Mouse (Mus musculus): ENCODE measurements at regions not wholly inside any gene's neighbourhood (a gene's known extent, or its start where the extent isn't known, plus 50 kb on each side); places are given as distances from the start of the nearest gene placed in this dataset.
"Not testable (repeated sequence)": the region's sequence is repeated elsewhere in the genome, so short reads cannot be mapped to it uniquely, and the experiment has no call there.

DNA sequence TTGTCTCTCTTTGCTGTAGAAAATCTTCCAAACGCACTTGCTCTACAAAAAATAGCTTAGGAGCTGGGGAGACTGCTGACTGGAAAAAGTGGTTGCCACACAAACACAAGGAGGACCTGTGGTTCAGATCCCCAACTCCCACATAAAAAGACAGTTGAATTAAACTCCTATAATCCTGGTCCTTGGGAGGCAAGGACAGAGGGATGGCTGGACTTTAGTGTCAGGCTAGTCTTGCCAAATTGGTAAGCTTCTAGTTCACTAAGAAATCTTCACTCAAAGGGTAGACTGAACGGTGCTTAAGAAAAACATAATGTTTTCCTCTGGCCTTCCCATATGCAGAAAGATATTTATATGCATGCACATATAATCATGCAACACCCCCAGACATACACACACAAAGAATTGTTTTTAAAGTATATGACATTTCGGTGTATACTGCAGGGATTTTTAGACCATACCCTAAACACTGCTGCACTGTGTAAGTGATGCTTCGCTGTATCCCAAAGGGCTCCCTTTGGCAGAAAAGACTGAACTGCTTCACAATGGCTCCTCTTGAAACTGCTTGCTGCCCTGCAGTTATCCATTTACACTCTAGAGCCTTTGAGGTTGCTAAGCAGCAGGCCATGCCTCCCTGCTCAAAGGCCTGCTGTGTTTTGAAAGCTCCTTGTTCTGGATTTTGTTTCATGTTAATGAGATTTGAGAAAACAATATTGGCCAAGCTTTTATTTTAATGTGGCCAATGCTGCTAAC, 1299.3 kb downstream of the Zfp704 start:
- no peak for DNase-seq

DNA sequence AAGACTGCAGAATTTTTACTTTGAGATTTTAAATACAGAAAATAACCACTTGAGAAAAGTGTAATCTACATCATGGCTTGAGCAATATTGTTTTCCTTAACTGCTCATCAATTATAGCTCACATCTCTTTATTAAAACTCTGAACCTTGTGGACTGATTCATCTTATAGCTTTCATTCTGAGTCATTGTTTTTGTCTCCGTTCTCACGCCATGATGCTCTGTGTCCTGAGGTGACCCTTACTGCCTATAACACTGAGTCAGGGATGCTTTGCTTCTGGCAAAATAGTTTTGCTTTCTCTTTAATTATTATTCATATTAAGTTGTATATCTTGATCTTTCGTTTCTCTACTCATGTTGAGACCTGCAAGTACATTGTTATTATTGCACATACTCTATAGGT, 1302.6 kb downstream of the Zfp704 start:
- DNase-seq, result no peak

DNA sequence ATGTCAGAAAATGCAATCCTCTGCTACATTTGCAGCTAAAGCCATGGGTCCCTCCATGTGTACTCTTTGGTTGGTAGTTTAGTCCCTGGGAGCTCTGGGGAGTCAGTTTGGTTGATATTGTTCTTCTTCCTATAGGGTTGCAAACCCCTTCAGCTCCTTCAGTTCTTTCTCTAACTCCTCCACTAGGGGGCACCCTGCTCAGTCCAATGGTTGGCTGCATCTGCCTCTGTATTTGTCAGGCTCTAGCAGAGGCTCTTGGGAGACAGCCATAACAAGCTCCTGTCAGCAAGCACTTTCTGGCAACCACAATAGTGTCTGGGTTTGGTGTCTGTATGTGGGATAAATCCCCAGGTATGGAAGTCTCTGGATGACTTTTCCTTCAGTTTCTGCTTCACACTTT, 1305.1 kb downstream of the Zfp704 start:
- DNase-seq, result no peak

DNA sequence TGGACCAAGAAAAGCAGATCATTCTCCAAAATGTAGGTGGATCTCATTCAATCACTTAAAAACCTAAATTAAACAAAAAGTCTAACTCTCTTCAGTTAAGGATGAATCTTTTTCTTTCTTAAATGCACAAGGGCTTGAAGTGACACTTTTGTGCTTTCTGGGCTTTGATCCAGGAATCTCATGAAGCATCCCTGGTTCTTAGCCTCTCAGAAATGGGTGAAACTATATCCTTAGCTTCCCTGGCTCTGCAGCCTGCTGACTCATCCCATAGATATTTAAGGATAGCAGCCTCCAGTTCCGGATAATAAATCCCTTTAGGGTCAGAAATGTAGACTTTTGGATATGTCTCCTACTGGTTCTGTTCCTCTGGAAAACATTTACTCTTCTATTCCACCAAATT, 1316.8 kb downstream of the Zfp704 start:
- DNase-seq, result no peak

DNA sequence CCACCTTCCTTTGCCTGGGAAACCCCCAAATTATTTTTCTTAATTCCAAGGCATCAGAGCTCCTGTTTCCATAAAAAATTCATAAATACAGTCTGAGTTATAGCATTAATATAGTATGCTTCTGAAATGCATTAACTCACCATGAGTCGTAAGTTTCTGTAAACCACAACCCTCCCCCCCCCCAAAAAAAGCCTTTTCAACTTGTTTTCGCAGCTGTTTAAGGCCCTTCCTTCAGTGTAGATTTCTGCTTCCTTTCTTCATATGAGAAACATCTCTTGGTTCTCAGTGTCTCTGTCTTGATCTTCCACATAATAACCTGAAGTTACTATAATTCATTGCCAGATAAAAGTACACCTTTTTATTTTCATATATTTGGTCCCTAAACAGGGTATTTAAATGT, 1320.3 kb downstream of the Zfp704 start:
- no peak for DNase-seq

DNA sequence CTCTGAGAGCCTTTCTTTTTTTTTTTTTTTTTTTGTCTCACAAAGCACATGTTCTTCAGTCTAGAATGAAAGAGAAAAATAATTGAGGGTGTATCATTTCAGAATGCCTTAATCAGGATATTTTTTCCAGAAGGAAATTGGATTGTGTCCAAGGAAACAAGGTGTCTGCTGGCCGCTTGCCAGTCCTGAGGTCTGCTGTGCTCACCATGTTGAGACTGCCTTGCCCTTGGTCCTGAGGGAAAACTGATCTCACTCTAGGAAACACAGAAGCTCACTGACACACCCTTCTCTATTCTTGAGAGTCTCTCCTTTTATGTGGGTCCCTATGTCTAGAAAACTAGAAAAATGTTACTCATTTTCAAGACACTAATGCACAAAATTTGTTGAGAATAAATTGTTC, 1321.4 kb downstream of the Zfp704 start:
- no peak for DNase-seq

DNA sequence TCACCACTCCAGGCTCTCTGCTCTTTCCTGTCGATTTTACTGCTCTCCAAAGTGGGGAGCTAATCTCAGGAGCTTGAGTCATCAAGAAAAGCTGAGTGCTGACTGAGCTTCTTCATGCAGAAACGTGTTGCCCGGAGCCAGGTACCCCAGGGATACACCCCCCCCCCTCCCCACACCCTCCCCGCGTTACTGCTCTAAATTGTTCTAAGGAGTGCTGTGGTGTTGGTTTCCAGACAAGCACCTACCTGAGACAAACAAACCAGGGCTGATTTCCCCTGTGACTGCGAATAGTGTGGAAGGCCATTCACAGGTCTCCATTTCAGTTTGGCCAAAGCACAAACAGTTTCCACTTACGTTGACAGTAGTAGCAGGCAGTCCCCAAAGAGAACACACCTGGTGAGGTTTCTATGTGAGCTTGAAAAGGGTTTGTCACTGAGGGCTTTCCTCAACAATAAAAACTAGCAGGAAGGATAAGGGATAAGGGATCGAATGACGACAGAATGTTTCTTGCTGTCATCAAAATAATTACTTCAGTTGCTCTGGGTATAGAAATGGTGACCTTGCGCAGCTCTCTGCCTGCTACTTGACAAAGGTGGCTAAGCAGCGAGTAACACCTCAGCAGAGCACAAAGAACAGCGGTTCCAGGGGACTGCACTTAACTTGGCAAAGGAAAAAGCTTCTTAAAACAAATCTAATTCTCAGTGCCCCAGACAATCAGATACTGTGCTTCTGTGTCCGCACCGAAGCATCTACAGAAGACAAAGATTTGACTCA, 1325.0 kb downstream of the Zfp704 start:
- no peak for DNase-seq

DNA sequence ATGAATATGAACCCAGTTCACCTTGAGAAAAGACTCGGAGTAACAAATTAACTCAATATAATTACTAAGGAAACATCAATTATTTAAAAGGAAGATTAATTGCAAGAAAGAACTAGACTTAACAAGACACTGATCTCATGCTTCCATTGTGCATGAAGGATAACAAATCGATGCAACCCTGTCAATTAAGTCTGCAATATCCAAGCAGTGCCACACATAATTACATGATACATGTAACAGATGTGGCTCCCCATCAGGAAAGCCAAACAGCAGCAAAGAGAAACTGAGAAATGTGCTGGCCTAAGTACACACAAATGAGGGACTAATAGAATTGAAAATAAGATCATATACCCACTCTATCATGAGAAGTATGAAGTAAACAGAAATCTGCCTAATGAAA, 1327.5 kb downstream of the Zfp704 start:
- DNase-seq, result no peak

DNA sequence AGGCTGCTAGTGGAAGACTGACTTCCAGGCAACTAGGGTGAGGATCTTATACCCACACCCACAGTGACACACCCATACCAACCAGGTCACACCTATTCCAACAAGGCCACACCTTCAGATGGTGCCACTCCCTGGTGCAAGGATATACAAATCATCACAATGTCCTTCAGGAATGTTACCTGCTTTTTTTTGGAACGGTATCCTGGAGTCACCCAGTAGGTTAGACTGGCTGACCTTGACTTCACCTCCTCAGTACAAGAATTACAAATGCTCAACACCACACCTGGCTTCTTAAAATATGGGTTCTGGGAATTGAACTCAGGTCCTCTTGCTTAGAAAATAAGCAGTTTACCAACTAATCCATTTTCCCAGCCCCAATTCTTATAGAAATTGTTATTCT, 1333.2 kb downstream of the Zfp704 start:
- DNase-seq, result no peak

DNA sequence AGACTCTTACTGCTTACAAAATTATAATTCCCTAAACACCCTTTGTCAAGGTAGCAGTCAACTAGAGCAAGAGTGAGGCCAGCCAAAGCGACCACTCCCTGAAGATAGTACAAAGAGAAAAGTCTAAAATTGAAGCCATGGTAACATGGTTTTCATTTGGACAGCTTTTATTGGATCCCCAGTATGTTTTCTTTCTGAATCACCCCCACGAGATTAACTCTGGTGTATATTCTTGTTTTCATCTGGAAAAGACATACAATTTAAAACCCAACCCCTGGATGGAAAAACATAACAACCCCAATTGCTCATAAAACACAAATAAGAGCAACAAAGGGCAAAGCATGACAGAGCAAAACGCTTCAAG, 1339.0 kb downstream of the Zfp704 start:
- DNase-seq, result no peak

DNA sequence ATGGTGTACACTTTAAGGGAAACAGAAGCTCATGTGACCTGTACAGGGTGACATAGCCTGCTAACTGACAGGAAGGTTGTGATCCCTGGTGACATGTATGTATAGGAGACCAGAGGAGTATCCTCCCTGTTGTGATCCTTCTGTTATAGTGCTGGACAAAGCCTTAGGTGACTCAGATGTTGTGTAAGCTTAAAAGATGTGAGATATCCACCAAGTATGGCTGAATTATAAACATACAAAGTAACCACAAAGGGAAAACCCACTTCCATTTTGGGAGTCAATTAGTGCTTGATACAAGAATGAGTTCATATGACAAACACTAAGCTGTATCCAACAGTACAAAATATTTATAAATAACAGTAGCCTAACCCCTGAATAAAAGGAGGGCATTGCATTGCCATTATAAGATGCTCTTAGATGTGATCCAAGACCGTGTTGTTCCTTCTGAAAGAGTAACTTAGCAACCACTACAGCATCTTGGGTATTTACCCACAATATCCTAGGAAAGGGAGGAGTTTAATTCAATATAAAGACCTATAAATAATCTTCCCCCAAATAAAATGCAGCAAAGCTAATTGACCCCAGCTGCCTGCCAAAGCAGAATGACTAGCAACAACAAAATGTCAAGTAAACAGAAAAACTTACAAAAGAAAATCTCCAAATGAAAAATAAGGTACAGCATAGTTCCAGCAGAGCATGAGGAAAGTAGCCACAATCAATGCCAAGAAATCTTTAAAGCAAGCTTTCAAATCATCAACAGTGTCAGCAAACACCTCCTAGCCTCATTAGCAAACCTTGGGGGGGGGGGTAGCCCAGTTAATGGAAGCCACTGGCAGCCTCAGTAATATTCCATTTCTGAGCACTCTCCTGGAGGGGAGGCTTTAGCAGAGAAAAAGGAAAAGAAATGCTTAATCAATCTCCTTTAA, 1339.6 kb downstream of the Zfp704 start:
- no peak for DNase-seq

DNA sequence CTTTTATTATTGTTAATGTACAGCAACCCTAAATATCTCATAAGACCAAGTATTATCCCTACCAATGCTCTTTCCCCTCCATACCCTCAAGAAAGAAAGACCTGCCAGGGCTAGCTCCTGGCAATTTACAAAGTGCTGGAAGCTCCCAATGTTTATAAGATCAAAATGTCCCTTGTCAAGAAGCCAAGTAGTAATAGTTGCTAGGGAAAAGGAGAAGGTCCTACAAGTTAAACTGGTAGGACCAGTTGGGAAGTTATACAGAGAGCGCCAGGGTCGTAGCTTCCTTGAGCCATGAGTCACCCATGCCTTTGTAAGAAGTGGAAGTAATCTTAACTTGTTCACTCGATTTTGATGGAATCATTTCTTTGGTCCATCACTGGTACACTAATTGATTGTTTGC, 1344.1 kb downstream of the Zfp704 start:
- DNase-seq, result no peak

DNA sequence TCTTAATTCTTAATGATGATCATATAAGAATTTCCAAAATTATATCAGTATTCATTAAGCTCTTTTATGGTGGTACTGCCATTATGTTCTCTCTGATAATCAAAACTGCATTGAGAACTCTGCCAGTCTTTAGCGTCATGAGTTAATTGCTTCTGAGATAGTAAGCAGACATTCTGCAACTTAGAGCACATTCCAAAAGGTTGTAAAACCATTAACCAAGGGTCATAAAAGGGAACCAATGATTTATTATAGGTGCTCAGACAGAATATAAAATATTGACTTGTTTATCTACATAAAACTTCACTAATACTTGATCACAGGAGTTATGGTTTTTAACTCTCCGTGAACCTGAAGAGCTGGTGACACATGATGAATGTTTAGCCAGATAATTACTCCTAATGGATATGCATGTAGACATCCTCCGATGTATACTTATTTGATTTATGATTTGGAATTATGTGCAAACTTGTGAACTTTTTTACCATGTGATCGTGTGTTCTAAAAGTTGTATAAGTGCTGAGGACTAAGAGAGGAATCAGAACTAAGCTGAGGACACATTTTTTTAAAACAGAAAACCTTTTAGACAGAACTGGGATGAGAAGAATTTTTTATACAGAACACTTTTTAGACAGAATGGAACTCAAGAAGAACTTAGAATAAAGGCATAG, 1345.4 kb downstream of the Zfp704 start:
- DNase-seq, result no peak

DNA sequence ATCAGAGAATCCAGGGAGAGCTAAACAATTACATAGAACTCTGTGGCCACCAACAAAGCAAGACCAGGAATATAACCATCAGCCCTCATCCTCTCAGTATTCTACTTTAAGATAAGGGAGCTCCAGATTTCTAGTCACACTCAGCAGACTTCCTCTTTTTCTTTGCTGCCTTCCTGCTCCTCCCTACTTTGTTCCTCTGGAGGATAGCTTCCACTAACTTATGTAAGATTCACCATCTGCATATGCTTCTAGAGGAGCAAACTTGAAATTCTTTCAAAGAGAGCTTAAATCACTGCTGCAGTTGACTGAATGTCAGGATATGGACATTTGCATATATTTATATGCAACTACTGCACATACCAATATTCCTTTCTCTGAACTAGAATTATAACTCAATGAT, 1352.6 kb downstream of the Zfp704 start:
- DNase-seq, result no peak

DNA sequence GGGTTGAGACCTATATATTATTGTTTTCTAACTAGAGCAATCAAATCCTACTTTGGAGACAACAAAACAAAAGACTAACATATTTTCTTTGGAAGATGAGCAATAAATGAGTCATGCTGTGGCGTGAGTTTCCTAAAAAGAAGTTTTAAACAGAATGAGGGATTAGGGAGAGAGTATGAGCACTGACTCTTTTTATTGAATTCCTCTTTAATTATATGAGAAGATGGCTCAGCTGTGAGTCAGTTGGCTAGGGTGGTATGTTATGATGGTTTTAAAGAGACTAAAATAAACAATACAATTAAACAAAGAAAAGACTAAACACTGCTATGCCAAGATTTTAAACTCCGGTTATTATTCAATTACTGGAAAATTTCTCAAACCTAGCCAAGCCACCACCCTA, 1357.6 kb downstream of the Zfp704 start:
- DNase-seq, result no peak

DNA sequence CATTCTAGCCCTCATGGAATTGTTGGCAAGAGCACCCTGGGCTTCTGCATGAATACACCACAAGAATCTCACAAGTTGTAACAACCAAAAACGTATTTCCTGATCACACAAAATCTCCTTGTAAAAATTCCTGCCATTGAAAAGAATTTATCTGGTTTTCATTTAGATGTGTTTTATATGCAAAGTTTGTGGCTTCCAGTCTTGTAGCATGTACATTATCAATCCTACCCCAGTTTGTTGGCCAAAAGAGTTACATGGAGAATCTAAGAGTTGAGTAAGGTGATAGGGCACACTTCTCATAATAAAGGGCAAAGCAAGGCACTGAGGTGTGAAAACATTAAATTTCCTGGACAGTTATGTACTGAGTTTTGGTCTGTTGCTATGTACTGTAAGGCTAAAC, 1361.0 kb downstream of the Zfp704 start:
- no peak for DNase-seq

DNA sequence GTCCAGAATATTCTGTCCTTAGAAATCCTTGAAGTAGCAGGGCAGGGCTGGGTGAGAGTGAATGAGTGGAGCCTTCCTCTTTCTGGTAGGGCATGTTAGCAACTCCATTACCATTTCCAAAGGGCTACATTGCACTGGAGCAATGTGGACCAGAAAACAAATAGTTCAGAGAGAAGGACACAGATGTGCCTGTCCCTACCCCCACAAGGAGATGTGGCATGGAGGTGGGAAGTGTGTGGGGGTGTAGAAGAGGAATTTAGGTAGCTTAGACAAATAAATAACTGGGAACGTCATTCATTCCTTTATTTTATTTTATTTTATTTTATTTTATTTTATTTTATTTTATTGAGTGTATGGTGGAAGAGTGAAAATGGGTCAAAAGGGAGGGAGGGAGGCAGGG, 1364.1 kb downstream of the Zfp704 start:
- peak; percentile 60 for DNase-seq

DNA sequence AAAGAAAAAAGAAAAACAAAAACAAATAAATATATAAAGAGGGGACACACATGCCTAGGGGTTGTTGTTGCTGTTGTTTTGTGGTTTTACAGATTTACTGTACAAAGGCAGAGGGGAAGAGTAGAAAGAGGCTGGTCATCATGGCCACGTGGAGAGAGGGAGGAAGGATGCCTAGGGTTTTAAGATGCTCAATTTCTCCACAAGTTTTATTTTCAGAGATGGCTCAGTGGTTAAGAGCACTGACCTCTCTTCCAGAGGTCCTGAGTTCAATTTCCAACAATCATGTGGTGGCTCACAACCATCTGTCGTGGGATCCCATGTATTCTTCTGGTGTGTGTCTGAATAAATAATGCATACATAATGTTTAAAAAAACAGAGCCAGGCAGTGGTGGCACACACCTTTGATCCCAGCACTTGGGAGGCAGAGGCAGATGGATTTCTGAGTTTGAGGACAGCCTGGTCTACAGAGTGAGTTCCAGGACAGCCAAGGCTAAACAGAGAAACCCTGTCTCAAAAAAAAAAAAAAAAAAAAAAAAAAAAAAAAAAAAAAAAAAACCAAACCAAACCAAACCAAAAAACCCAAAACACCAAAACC, 1364.6 kb downstream of the Zfp704 start:
- DNase-seq, result peak; percentile 47

DNA sequence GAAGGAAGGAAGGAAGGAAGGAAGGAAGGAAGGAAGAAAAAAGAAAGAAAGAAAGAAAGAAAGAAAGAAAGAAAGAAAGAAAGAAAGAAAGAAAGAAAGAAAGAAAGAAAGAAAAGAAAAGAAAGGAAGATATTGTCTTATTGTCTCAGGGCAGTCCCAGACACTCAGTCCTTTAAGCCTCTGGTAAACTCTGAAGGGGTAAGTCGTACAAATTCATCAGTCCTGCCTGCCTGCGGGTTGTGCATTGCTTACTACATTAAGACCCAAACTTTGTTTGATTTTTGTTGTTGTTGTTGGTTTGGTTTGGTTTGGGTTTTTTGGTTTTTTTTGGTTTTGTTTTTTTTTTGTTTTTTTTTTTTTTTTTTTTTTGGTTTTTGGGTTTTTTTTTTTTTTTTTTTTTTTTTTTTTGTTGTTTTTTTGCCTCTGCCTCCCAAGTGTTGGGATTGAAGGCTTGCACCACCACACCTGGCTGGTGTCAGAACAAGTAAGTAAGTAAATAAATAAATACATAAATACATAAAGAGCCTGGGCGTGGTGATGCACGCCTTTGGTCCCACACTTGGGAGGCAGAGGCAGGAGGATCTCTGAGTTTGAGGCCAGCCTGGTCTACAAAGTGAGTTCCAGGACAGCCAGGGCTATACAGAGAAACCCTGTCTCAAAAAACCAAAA, 1365.2 kb downstream of the Zfp704 start:
- not testable (repeated sequence) for DNase-seq

DNA sequence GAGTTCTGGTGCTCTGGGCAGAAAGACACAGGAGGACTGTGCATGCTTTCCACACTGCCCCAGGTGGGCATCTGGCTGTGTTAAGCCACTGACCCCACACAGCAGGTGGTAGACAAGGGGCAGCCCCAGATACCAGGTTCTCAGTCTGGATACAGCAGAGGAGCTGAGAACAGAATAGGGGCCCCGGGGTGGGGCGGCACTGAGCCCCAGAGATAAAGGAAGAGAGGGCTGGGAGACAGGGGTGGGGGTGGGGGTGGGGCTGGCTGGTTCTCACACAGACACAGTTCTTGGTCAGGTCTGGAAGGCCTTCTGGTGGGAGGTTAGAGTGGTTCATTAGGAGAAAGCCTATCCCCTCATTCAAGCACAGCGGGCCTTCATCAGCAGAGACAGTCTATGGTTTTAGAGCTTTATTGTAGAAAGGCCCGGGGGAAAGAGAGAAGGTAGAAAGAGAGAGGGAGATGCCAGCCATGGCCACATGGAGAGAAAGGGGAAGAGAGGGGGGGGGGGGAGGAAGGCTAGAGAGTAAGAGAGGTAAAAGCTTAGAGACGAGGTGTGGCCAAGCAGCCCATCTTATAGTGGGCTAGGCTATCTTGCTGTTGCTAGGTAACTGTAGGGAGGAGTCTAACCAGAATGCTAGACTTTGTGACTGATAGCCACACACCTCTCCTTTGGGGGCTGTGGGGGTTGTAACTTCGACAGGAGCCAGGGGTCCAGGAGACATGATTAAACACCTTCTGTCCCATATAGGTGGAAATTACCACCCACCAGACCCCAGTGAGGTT, 1403.1 kb downstream of the Zfp704 start:
- no peak for DNase-seq

DNA sequence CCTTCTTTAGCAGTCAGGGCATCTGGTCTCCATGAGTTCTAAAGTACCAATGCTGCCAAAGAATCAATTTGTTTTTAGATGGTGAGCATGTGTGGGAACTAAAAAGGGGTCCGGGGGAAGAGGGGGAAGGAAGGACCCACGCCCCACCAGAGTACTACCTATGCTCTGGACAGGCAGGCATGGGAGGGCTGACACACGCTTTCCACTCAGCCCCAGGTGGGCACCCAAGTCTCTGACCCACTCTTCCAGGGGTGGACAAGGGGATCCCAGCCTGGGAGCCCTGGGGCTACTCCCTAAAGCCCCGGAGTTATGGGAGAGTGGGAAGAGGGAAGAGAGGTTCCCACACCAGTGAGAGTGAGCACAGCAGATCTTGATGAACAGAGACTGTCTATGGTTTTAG, 1446.9 kb downstream of the Zfp704 start:
- no peak for DNase-seq
